Mouse (Mus musculus) midbrain, embryonic 11.5 days (tissue): Measurements from ENCODE around the gene Nup133. TPM values are rescaled to one million over a fixed set of nuclear protein-coding genes. Genes with fewer than 3 reads are reported as not detected.

Source experiments
- ATAC-seq: fragments of 200-750 bp; cut with Nextera tagmentation; 2 replicates; pipeline ENCODE4 v1.8.0; 2017; ENCODE audit warnings: moderate TSS enrichment, moderate library complexity; ENCODE audit not compliant: low FRiP score
- DNase-seq: peaks from one replicate; pipeline ENCODE4 v3.0.0; 2015; ENCODE audit warnings: low spot score; ENCODE audit errors: missing footprints
- H3K27ac ChIP-seq: fragments of 300-500 bp; sonication (generic); 2 replicates; pipeline ENCODE4 v1.5.1; 2014; ENCODE audit warnings: low read depth, low read length
- H3K27me3 ChIP-seq: fragments of 300-500 bp; sonication (generic); 2 replicates; pipeline ENCODE4 v1.6.1; 2014; ENCODE audit warnings: mild to moderate bottlenecking, low read length, moderate library complexity, mixed read lengths; ENCODE audit not compliant: control insufficient read depth, insufficient read depth
- H3K36me3 ChIP-seq: fragments of 300-500 bp; sonication (generic); 2 replicates; pipeline ENCODE4 v1.6.1; 2014; ENCODE audit warnings: mild to moderate bottlenecking, low read length, moderate library complexity, mixed read lengths; ENCODE audit not compliant: control insufficient read depth, insufficient read depth
- H3K4me1 ChIP-seq: fragments of 300-500 bp; sonication (generic); 2 replicates; pipeline ENCODE4 v1.6.1; 2014; ENCODE audit warnings: low read length; ENCODE audit not compliant: control insufficient read depth, insufficient read depth
- H3K4me2 ChIP-seq: fragments of 300-500 bp; sonication (generic); 2 replicates; pipeline ENCODE4 v1.6.1; 2014; ENCODE audit warnings: mild to moderate bottlenecking, moderate library complexity
- H3K4me3 ChIP-seq: fragments of 300-500 bp; sonication (generic); 2 replicates; pipeline ENCODE4 v1.5.1; 2014; ENCODE audit warnings: low read depth, low read length
- H3K9ac ChIP-seq: fragments of 300-500 bp; sonication (generic); 2 replicates; pipeline ENCODE4 v1.6.1; 2014; ENCODE audit warnings: low read length
- H3K9me3 ChIP-seq: fragments of 300-500 bp; sonication (generic); 2 replicates; pipeline ENCODE4 v1.6.1; 2016; ENCODE audit warnings: low read length; ENCODE audit not compliant: control insufficient read depth
- WGBS: fragments of 180-500 bp; shearing (Covaris S2); extraction: QIAGEN DNeasy Blood & Tissue Kit; methylation state at CpG from one replicate; pipeline ENCODE4 v1.1.7; 2014; 5-methylcytosine and 5-hydroxymethylcytosine counted together
- polyA plus RNA-seq: library from polyadenylated mRNA; unstranded; fragments of >200 nt; fragmentation: Nextera tagmentation; extraction: Ambion mirVana; gene quantifications from 2 replicates; pipeline ENCODE4 v1.2.1, GENCODE M21; 2014

The Nup133 gene
- polyA plus RNA-seq, 1 experiment from 2014 or later, result 54.2 TPM

DNA sequence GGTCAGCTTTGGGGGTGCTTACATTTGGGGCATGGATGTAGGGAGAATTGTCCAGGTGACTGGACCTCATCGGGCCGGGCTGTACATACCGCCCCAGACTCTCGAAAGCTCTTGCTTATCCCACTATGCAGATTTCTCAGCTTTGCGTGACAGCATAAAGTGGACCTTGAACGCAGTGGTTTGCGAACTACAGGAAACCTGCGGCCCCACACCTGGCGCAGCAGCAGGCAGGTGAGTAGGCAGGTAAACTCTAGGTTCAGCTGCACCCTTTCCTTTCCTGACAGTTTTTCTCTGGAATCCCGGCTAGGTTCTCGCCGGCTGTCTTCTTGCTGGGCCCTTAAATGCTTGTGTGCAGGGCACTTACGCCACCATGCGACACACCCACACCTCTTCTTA lies 52.7 kb downstream of the Nup133 start:
- Histone ChIP-seq H3K4me1 (peaks cover 12% of the 10 kb centered on the region), H3K4me3 (no peak overlapping the region), H3K9me3 (no peaks in the 10 kb centered on the region), H3K36me3 (no peaks in the 10 kb centered on the region), H3K27ac (no peak overlapping the region), H3K27me3 (peaks cover 37% of the 10 kb centered on the region), H3K9ac (no peak overlapping the region), H3K4me2 (no peak overlapping the region)
- peak; percentile 69 for DNase-seq
- 70% methylated on average over 14 of the region's 14 CpGs for WGBS
- no peak for ATAC-seq

DNA sequence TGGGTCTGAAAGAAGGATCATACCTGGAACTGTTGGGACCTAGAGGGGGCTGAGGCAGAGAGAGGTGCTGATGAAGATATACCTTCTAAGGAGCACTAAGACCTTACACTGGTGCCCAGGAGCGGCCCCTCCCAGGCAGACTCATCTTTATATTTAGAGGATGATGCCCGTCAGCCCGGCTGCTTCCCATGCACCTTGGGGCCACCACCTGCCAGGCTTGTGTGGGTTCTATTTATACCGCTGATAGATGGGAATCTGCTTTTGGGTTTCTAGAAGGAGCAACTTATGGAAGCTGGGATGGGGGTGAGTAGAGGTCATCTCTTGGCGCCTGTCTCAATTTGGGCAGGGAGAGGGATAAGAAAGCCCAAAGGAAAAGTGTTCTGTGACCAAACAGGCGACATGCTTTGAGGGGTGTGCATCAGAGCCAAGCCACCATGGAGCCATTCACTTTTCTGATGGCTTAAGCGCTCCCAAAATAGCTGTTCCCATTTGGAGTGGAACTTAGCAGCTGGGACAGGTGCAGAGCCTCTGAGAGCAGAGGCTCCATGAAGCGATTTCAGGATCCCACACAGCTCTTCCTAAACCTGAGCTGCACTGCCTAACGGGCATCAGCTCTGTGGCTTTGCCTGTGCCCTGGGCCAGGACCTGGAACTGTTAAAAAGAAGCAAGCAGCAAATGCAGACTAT lies 53.2 kb downstream of the Nup133 start:
- ATAC-seq (no peak), DNase-seq (peak; percentile 54)
- Histone ChIP-seq H3K9me3 (no peaks in the 10 kb centered on the region), H3K36me3 (no peaks in the 10 kb centered on the region), H3K4me3 (no peak overlapping the region), H3K27me3 (peaks cover 42% of the 10 kb centered on the region), H3K4me2 (no peak overlapping the region), H3K27ac (no peak overlapping the region), H3K9ac (no peak overlapping the region), H3K4me1 (peaks cover 12% of the 10 kb centered on the region)
- 72% methylated on average over 9 of the region's 9 CpGs for WGBS

DNA sequence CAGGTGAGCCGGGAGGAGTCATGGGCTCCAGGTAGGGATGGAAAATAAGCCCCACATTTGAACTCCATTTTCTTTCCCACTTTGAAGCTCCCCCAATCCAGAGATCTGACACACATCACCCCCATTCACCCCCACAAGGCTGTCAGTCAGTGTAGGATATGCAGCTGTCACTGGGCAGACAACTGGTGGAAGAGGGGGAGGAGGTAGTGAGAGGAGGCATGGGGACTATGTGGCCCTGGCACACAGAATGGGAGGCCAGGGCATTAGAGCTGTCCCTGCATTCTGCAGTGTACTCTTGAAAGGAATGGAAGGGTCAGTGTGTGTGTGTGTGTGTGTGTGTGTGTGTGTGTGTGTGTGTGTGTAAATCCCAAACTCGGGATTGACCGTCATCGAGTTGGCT lies 53.8 kb downstream of the Nup133 start:
- Histone ChIP-seq H3K9ac (no peak overlapping the region), H3K9me3 (no peaks in the 10 kb centered on the region), H3K4me3 (no peak overlapping the region), H3K4me1 (peaks cover 12% of the 10 kb centered on the region), H3K4me2 (no peak overlapping the region), H3K36me3 (no peaks in the 10 kb centered on the region), H3K27ac (no peak overlapping the region), H3K27me3 (peaks cover 45% of the 10 kb centered on the region)
- ATAC-seq (no peak), DNase-seq (peak; percentile 21)
- WGBS, result 82% methylated on average over 4 of the region's 4 CpGs

DNA sequence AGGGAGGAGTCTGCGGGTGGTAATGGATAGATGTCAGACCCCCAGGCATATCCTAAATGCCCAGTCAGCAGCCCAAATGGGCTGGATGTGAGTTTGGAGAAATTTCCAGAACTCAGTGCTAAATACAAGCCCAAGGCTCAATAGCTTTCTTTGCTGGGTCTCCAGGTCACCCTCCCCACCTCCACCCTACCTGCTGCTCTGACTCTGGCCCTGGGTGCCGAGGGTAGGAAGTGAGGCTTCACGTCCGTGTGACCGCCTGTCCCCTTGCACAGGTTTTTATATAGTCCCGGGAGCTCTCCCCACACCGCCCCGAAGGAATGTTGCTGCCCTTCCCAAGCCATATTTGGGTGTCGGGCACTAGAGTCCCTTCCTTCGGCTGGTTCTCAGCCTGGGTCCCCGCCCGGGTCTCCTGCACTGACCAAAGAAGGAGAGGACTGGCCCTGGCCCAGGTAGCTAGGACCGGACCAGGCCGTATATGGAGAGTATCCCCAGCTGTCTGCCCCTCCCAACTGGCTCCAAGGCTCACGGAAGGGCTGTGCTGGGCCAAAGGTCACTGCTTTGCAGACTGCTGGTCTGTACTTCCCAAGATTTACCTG lies 54.5 kb downstream of the Nup133 start, which contains the start of gene Acta1:
Gene Acta1 (minus strand): TSS at position 250 of the 596 bp plus-strand sequence.
- no peaks in the 10 kb centered on the region for H3K36me3 ChIP-seq
- H3K4me2 ChIP-seq, result no peak within 1 kb of the TSS
- 25% methylated on average over 15 of the region's 15 CpGs for WGBS
- H3K4me1 ChIP-seq, result peaks cover 12% of the 10 kb centered on the region
- DNase-seq (peak; percentile 54), ATAC-seq (no peak)
- H3K9ac ChIP-seq, result no peak within 1 kb of the TSS
- no peaks in the 10 kb centered on the region for H3K9me3 ChIP-seq
- H3K27me3 ChIP-seq, result peaks cover 45% of the 10 kb centered on the region
- no peak within 1 kb of the TSS for H3K27ac ChIP-seq
- no peak within 1 kb of the TSS for H3K4me3 ChIP-seq

DNA sequence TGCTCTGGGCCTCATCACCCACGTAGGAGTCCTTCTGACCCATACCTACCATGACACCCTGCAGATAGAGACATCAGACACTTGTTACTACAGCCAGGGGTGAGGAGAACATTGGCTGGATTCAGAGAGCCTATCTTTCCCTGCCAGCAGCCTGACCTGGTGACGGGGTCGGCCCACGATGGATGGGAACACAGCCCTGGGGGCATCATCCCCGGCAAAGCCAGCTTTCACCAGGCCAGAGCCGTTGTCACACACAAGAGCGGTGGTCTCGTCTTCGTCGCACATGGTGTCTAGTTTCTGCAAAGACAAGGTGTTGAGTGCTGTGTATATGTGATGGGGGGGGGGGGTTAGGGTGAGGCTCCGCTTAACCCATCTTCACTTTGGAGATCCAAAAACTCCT lies 55.7 kb downstream of the Nup133 start:
- Histone ChIP-seq H3K36me3 (no peaks in the 10 kb centered on the region), H3K4me3 (no peak overlapping the region), H3K27ac (no peak overlapping the region), H3K4me1 (peaks cover 12% of the 10 kb centered on the region), H3K9ac (no peak overlapping the region), H3K4me2 (no peak overlapping the region), H3K9me3 (no peaks in the 10 kb centered on the region), H3K27me3 (peaks cover 45% of the 10 kb centered on the region)
- ATAC-seq (no peak), DNase-seq (peak; percentile 74)
- 78% methylated on average over 11 of the region's 11 CpGs for WGBS

DNA sequence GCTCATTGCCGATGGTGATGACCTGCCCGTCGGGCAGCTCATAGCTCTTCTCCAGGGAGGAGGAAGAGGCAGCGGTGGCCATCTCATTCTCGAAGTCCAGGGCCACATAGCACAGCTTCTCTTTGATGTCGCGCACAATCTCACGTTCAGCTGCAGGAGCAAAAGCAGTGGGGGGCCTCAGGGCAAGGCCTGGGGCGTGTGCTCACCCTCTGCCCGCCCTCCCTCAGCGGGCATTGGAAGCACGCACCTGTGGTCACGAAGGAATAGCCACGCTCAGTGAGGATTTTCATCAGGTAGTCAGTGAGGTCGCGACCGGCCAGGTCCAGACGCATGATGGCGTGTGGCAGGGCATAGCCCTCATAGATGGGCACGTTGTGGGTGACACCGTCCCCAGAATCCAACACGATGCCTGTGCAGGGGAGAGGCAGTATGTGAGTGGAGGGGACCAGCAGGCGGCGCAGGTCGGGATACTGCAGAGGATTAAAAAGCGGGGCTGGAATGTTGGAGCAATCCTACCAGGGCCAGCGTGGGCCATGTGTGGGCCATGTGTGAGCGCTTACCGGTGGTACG lies 56.4 kb downstream of the Nup133 start:
- peak; percentile 24; the same call in 1 of the 2 replicates for ATAC-seq
- H3K36me3 ChIP-seq, result no peaks in the 10 kb centered on the region
- H3K27me3 ChIP-seq, result peaks cover 45% of the 10 kb centered on the region
- peak overlapping the region; percentile 34 for H3K4me3 ChIP-seq
- no peaks in the 10 kb centered on the region for H3K9me3 ChIP-seq
- peak overlapping the region; percentile 48; the same call in 1 of the 2 replicates for H3K9ac ChIP-seq
- peak; percentile 88 for DNase-seq
- H3K4me2 ChIP-seq, result peak overlapping the region; percentile 62
- 9% methylated on average over 30 of the region's 30 CpGs for WGBS
- peaks cover 12% of the 10 kb centered on the region for H3K4me1 ChIP-seq
- H3K27ac ChIP-seq, result no peak overlapping the region

DNA sequence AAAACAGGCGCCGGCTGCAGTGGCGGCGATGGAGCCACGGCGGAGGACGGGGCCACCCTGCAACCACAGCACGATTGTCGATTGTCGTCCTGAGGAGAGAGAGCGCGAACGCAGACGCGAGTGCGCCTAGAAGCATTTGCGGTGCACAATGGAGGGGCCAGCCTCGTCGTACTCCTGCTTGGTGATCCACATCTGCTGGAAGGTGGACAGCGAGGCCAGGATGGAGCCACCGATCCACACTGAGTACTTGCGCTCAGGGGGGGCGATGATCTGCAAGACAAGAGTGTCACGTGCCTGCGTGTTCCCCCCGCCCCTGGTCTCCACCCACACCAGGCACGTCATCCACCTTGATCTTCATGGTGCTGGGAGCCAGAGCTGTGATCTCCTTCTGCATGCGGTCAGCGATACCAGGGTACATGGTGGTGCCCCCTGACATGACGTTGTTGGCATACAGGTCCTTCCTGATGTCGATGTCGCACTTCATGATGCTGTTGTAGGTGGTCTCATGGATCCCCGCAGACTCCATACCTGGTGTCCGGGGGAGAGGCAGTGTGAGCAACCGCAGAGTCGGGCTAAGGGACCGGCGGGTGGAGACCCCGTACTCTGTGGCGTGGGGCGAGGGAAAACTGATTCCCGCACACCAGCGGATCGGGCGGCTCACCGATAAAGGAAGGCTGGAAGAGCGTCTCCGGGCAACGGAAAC lies 57.0 kb downstream of the Nup133 start:
- H3K4me3 ChIP-seq, result peak overlapping the region; percentile 34
- peak; percentile 64 for ATAC-seq
- DNase-seq, result peak; percentile 93
- 2% methylated on average over 49 of the region's 49 CpGs for WGBS
- peak overlapping the region; percentile 48 for H3K9ac ChIP-seq
- H3K27me3 ChIP-seq, result peaks cover 45% of the 10 kb centered on the region
- peak overlapping the region; percentile 62 for H3K4me2 ChIP-seq
- H3K36me3 ChIP-seq, result no peaks in the 10 kb centered on the region
- H3K9me3 ChIP-seq, result no peaks in the 10 kb centered on the region
- H3K27ac ChIP-seq, result no peak overlapping the region
- H3K4me1 ChIP-seq, result peaks cover 12% of the 10 kb centered on the region

DNA sequence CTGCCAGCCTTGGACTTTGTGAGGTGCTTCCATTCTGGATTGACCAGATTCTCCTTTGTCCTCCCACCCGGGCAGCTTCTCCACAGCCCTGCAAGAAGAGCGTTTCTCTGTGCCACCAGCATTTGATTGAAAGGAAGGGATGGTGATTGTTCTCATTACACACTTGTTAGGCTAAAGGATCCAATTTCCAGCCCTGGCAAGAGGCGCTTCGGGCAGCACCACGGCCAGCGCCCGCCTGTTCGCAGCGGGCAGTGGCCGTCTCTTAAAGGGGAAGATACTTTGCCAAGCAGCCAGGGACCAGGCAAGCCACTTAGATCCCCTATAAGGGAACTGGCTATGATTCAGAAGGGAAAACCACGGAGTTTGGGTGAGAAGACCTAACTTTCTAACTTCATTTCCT lies 57.8 kb downstream of the Nup133 start:
- peaks cover 45% of the 10 kb centered on the region for H3K27me3 ChIP-seq
- H3K4me3 ChIP-seq, result peak overlapping the region; percentile 34
- no peak overlapping the region for H3K27ac ChIP-seq
- peaks cover 12% of the 10 kb centered on the region for H3K4me1 ChIP-seq
- ATAC-seq, result no peak
- peak; percentile 94 for DNase-seq
- H3K9ac ChIP-seq, result peak overlapping the region; percentile 48
- no peaks in the 10 kb centered on the region for H3K9me3 ChIP-seq
- WGBS, result under 1% methylated on average over 11 of the region's 11 CpGs
- H3K4me2 ChIP-seq, result peak overlapping the region; percentile 62
- no peaks in the 10 kb centered on the region for H3K36me3 ChIP-seq

DNA sequence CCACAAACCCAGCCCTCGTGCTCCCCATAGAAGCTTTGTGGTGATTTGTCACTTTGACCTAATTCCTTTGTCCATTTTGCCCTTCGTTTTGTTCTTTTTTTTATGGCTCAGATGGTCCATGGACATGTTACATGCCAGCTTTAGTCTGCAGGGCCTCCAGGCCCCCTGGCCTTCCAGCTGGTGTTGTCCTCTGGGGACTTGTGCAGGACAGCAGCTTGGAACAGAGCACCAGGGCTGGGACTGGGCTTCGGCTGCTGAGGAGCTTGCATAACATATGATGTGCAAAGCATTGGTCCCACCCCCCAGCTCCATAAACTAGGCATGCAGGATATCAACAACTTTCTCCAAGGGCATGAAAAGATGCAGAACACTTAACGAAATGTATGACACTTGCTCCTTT lies 59.3 kb downstream of the Nup133 start:
- Histone ChIP-seq H3K9ac (no peak overlapping the region), H3K4me1 (peaks cover 12% of the 10 kb centered on the region), H3K27ac (no peak overlapping the region), H3K4me3 (no peak overlapping the region), H3K9me3 (no peaks in the 10 kb centered on the region), H3K4me2 (no peak overlapping the region), H3K36me3 (no peaks in the 10 kb centered on the region), H3K27me3 (peaks cover 43% of the 10 kb centered on the region)
- WGBS, result 75% methylated on average over 4 of the region's 4 CpGs
- DNase-seq, result no peak
- ATAC-seq, result no peak
